Mouse (Mus musculus): Measurements from ENCODE around the gene Retnlg.

GRCm38 (mm10) chr16:48868663-48869062 lies 3.8 kb upstream of the Retnlg start:
- no peak for TF ChIP-seq ZNF384 (IDR thresholded peaks at IDR 0.05; ENCODE audit: low read depth, low read length)
- TF ChIP-seq ZC3H11A (IDR thresholded peaks at IDR 0.05; ENCODE audit: borderline replicate concordance, low read depth, low read length), result no peak
- no peak for TF ChIP-seq HCFC1 (IDR thresholded peaks at IDR 0.05; ENCODE audit: borderline replicate concordance, insufficient read depth, low read length)
